Mouse (Mus musculus): ENCODE results near the gene Akap13.
"Not testable (repeated sequence)": the region's sequence is repeated elsewhere in the genome, so short reads cannot be mapped to it uniquely, and the experiment has no call there.

Akap13 gene

GRCm38 (mm10) chr7:75739075-75739725 is 283.9 kb downstream of the Akap13 start:
- DNase-seq = peak; percentile 61

- DNase-seq = no peak
Measured at GRCm38 (mm10) chr7:75744528-75744927, 289.2 kb downstream of the Akap13 start.

- no peak for DNase-seq
Measured at GRCm38 (mm10) chr7:75744978-75745638, 289.8 kb downstream of the Akap13 start.

- not testable (repeated sequence) for DNase-seq
Measured at GRCm38 (mm10) chr7:75745969-75746368, 290.6 kb downstream of the Akap13 start.

GRCm38 (mm10) chr7:75750581-75750980 is 295.2 kb downstream of the Akap13 start:
- no peak for DNase-seq

- no peak for DNase-seq
Measured at GRCm38 (mm10) chr7:75751161-75751803, 295.9 kb downstream of the Akap13 start.

GRCm38 (mm10) chr7:75752442-75753191 is 297.3 kb downstream of the Akap13 start:
- DNase-seq = no peak

- DNase-seq = no peak
Measured at GRCm38 (mm10) chr7:75753192-75753783, 298.0 kb downstream of the Akap13 start.

GRCm38 (mm10) chr7:75754587-75755499 is 299.5 kb downstream of the Akap13 start:
- DNase-seq = no peak

- DNase-seq = no peak
Measured at GRCm38 (mm10) chr7:75755861-75756449, 300.6 kb downstream of the Akap13 start.

- DNase-seq = no peak
Measured at GRCm38 (mm10) chr7:75759992-75760514, 304.7 kb downstream of the Akap13 start.

- DNase-seq = not testable (repeated sequence)
Measured at GRCm38 (mm10) chr7:75760661-75761319, 305.5 kb downstream of the Akap13 start.

GRCm38 (mm10) chr7:75762225-75762624 is 306.9 kb downstream of the Akap13 start:
- DNase-seq = not testable (repeated sequence)

- not testable (repeated sequence) for DNase-seq
Measured at GRCm38 (mm10) chr7:75767080-75767769, 311.9 kb downstream of the Akap13 start.

GRCm38 (mm10) chr7:75768169-75768568 is 312.8 kb downstream of the Akap13 start:
- DNase-seq = no peak

GRCm38 (mm10) chr7:75769909-75770308 is 314.6 kb downstream of the Akap13 start:
- no peak for DNase-seq

GRCm38 (mm10) chr7:75774095-75775078 is 319.1 kb downstream of the Akap13 start:
- DNase-seq = not testable (repeated sequence)

- DNase-seq = no peak
Measured at GRCm38 (mm10) chr7:75778053-75778452, 322.7 kb downstream of the Akap13 start.

- no peak for DNase-seq
Measured at GRCm38 (mm10) chr7:75780812-75781211, 325.5 kb downstream of the Akap13 start.

All from right cerebral cortex, postnatal 14 days (tissue).